Mouse (Mus musculus): Measurements from ENCODE around the gene Fibp.

Gene Fibp

DNA sequence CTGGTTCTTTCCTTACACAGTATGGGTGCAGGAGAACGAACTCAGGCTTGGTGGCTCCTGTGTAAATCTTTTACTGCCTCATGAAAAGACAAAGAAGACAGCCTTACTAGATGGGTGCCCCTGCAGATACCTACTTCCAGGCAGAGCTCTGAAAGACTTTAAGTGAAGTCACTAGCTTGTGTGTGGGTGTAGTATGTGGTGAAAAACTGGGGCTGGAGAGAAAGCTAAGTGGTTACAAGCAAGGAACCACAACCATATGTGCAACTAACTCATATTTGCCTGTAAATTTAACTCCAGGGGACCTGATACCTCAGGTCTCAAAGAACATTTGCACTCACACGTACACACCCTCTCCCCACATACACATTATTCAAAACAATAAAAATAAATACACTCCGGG is 519 bp upstream of the Fibp start:
- in situ Hi-C loops (cut with MboI; ENCODE audit: unreplicated experiment in 2 of 2) = no loop called here

DNA sequence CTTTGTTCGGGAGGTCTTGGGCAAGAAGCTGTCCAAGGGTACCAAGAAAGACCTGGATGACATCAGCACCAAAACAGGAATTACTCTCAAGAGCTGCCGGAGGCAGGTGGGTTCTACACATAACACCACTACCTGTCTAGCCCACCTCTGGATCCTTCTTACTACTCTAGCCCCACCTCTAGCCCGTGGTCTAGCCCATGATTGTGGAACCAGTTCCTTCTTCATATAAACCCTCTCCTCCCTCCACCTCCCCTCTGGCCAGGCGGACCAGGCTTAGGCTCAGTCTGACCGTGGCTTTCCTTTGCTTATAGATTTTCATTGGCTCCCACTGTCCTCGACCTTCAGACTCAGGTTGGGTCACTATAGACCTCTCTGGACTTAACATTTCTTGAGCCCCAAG is 996 bp downstream of the Fibp start:
- in situ Hi-C loops (cut with MboI; ENCODE audit: unreplicated experiment in 2 of 2) = no loop called here

DNA sequence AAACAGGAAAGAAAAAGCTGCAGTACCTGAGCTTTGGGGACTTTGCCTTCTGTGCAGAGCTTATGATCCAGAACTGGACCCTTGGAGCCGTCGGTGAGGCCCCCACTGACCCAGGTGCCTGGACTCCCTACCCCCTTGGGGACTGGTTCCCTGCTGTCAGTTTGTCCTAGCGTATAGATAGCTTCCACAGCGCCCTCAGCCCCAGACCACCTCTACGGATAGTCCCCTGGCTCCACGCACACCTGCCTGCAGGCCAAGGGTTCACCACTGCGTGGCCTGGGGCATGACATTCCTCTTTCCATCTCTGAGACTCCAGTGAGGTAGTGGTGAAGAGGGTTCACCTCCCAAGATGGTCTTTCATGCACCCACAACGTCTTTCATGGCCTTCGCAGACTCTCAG is 2.8 kb downstream of the Fibp start:
- in situ Hi-C loops (cut with MboI; ENCODE audit: unreplicated experiment in 2 of 2) = no loop called here

DNA sequence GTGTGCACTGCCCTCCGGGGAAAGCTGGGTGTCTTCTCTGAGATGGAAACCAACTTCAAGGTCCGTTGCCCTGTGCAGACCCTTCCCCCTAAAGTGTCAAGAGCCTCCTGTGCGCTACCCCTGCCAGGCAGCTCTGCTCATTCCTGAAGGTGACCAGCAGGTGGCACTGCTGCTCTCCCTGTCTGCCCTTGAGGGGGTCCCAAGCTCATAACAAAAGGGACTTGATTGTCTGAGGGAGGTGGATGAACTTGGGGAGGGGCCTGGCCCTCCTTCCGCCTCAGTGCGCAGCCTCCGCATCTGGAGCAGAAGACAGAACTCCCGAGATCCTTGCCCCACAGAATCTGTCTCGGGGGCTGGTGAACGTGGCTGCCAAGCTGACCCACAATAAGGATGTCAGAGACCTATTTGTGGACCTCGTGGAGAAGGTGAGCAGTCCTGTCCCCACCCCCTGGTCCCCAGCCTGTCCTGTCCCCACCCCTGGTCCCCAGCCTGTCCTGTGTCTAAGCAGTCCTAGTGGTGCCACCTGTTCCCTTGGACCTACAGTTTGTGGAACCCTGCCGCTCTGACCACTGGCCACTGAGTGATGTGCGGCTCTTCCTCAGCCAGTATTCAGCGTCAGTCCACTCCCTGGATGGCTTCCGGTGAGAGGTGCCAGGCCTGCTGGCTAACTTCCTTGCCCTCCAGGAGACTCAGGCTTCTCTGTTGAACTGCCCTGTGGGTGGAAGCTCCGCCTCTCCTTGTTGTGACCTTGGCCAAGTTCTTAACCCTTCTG is 3.6 kb downstream of the Fibp start:
- in situ Hi-C loops (cut with MboI; ENCODE audit: unreplicated experiment in 2 of 2) = no loop called here

DNA sequence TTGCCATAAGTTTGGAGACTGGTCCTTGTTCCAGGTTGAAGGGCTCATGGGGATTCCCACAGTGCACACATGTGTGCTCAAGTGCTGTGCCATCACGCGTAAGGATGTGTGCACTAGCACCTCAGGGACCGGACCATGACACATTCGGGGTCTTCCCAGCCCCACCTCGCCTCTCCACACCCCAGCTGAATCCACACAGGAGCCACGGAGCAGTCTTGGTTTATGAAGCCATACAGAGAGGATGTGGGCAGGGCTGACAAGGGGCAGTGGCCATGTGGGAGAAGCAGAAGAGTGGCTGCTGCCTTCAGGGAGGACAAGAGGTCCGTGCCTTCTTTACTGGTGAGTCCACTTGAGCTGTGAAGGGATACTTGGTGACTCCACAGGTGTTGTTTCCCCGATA is 4.6 kb downstream of the Fibp start:
- in situ Hi-C loops (cut with MboI; ENCODE audit: unreplicated experiment in 2 of 2) = no loop called here

DNA sequence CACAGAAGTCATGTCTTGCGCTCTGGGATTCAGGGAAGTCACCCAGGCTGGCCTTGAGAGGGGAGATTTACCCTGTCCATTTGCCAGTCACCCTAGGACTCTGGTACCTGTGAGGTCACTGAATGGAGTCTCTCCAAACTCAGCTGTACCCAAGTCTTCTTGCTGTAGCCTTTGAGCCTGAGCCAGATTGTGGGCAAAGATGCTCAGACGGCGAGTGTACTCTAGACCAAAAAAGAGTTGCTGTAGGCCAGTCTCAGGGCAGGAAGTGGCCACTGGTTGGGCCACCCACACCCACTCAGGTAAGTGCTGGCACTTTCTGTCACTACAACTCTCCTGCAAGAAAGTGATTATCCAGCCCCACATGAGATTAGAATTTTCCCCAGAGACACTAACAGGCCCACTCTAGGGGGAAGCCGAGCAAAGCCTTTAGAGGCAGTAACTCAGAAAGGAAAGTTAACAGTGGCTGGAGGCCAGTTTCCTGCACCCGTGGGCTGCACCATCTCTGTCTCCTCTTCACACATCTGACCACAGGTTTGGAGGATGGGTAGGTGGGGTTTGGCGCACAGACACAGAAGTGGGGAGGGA is 6.6 kb downstream of the Fibp start:
- in situ Hi-C loops (cut with MboI; ENCODE audit: unreplicated experiment in 2 of 2) = no loop called here

DNA sequence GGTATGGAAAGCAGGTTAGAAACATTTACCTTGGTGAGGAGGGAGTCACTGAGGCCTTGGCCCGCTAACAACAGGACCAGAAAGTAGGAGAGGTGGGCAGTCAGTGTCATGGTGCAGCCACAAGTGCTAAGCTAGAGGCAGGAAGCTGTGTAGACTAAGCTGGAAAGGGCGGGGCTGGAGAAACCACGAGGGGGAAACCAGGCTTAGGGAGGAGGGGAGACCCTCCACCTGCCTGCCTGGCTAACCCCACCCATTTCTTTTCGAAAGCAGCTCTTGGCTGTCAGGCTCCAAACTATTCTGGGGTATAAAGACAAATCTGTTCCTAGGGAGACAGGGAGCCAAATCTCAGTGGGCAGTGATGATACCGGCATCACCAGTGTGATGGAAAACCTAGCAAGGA is 8.0 kb downstream of the Fibp start, which contains the start of gene Ctsw:
Gene Ctsw, minus strand, starts transcription at position 134 of the 400 bp plus-strand sequence.
- in situ Hi-C loops (cut with MboI; ENCODE audit: unreplicated experiment in 2 of 2) = no loop called here

DNA sequence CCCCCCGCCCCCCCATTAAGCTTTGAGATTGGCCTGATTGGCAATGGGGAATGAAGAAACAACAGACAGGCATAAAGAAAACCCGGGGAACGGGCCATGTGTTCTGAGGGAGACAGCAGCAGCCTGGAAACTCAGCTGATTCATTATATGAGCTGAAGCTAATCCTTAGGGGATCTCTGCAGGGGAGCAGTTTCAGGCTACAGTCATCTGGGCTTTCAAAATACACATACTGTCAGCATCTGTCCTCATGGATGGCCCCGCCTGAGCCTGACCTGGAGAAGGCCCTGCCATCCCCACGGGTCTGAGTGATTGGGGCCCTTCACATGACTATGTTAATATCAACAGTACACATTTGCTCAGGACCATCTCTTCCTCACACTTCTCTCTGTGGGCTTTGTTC is 11.4 kb downstream of the Fibp start:
- in situ Hi-C loops (cut with MboI; ENCODE audit: unreplicated experiment in 2 of 2) = loop anchor here in 1 of 2 experiments (10.0 kb wide), 1 partner anchor 93 kb away; the partner anchor contains the start of genes Ap5b1 and Ovol1

DNA sequence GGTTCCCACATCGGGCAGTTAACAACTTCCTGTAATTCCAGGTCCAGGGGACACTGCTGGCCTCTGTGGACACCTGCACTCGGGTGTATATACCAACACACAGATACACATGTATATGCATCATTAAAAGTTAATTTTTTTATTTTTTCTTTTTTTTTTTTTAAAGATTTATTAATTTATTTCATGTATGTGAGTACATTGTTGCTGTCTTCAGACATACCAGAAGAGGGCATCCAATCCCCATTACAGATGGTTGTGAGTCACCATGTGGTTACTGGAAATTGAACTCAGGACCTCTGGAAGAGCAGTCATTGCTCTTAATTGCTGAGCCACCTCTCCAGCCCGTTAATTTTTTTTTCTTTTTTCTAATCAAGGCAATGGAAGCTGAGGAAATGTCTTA is 12.4 kb downstream of the Fibp start:
- in situ Hi-C loops (cut with MboI; ENCODE audit: unreplicated experiment in 2 of 2) = loop anchor here in 1 of 2 experiments (10.0 kb wide), 1 partner anchor 92 kb away; the partner anchor contains the start of genes Ap5b1 and Ovol1

DNA sequence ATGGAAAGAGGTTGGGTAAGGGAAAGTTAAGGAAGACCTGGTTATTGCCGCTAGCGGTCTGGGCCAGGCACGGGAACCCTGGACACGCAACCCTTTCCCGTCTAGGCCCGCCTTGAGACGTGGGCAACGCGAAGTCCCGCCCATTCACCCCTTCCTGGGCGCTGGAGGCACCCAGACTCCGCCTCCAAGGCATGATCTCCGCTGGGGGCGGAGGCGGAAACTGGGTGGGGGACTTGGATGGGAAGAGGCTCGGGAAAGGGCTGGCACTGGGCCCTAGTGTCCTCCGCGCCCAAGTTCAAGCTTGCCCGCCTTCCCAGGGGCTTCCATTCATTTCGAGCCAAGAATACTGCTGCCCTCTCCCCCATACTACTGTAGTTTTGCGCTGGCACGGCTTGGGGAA is 13.3 kb downstream of the Fibp start, which contains the start of gene Efemp2:
Gene Efemp2, plus strand, starts transcription at position 235 of the 400 bp plus-strand sequence.
- in situ Hi-C loops (cut with MboI; ENCODE audit: unreplicated experiment in 2 of 2) = loop anchor here in 1 of 2 experiments (10.0 kb wide), 1 partner anchor 91 kb away; the partner anchor contains the start of genes Ap5b1 and Ovol1

DNA sequence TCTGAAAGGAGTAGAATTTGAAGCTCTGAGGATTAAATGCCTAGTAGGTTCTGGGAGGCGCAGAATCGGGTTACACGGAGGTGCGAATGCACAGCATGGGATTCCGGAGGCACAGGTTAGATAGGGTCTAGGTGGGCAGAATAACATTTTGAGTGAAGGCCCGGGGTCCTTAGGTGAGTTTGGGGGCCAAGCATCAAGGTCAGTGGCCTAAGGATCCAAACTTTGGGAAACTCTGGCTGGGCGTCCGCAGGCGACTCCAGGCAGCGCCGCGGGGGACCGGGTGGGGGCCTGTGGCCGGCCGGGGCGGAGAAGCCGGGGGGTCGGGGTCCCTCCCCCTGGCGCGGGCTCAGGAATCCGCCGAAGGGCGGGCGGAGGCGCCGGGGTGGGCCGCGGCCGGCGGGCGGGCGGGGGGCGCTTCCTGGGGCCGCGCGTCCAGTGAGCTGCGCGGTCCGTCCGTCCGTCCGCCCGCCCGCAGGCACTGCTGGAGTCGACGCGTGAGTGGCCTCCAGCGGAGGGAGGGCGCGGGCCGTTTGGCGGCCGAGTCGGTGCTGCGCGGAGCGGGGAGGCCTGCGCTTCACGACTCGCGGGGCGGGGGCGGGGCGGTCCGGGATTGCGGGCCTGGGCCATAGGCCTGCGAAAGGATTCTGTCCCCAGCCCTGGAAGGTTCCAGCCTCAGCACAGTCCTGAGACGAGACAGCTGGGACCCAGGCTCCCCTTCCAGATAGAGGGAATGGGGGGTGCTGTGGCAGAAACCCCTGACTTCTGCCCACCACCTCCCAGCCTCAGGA is 14.1 kb downstream of the Fibp start:
- in situ Hi-C loops (cut with MboI; ENCODE audit: unreplicated experiment in 2 of 2) = loop anchor here in 1 of 2 experiments (10.0 kb wide), 1 partner anchor 90 kb away; the partner anchor contains the start of genes Ap5b1 and Ovol1

DNA sequence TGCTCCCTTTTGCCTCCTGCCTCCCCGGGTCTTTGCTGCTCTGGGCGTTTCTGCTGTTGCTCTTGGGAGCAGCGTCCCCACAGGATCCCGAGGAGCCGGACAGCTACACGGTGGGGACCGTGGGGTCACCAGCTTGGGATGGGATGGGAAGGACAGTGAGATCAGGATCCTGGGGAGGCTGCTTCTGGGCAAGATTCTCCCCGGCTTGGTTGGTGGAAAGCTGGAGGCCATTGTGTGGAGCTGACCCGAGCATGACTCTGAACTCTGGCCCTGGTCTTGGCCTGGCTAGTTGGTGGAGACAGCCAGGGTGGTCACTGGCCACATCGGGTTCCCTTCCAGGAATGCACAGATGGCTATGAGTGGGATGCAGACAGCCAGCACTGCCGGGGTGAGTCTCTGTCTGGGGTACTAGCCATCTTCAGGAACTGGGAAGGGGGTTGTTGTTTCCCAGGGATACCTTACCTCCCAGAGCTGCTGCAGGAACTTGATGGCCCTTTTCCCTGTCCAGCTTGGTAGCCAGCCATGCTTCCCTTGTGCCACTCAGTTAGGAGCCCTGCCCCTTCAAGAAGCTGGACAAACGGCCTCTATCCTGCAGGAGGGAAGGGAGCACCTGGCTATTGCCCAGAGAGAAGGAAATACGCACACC is 14.8 kb downstream of the Fibp start:
- in situ Hi-C loops (cut with MboI; ENCODE audit: unreplicated experiment in 2 of 2) = loop anchor here in 1 of 2 experiments (10.0 kb wide), 1 partner anchor 90 kb away; the partner anchor contains the start of genes Ap5b1 and Ovol1

DNA sequence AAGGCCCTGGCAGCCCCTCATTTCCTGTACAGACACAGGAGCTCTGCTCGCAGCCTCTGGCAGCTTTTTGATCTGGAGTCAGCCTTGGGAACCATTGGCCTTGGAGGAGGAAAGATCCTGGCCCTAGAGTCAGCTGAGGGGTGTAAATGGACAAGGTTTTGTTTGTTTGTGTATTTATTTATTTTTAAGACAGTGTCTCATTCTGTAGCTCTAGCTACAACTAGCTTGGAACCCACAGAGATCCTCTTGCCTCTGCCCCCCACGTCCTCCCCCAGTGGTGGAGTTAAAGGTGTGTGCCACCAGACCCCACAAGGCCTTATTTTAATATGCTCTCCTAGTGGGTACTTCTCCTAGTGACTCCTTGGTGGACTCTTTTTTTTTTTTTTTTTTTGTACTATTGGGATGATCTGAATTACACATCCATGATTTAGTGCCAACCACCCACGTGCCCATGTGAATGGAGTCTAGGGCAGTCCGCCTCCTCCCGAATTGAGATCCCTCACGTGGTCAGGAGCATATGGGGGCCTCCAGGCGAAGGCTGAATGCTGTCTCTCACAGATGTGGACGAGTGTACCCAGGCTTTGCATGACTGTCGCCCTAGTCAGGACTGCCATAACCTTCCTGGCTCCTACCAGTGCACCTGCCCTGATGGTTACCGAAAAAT is 16.7 kb downstream of the Fibp start:
- in situ Hi-C loops (cut with MboI; ENCODE audit: unreplicated experiment in 2 of 2) = loop anchor here in 1 of 2 experiments (10.0 kb wide), 1 partner anchor 88 kb away; the partner anchor contains the start of genes Ap5b1 and Ovol1

DNA sequence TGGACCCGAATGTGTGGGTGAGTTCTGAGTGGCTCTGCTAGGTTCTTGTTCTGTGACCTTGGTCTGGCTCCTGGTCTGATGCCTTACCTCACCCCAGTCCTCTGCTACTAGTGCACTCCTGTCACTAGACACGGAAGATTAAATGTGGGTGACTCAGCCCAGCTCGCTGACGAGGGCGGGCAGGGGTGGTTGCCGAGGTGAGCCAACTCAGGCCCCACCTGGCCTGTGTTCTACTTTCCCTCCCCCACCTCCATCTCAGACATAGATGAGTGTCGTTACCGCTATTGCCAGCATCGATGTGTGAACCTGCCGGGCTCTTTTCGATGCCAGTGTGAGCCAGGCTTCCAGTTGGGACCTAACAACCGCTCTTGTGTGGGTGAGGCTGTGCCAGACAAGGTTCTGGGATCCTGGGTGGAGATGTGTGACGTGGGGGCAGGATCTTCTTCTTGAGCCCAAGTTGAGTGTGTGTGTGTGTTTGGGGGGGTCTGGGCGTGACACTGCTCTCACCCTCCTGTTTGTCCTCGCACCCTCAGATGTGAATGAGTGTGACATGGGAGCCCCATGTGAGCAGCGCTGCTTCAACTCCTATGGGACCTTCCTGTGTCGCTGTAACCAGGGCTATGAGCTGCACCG is 17.4 kb downstream of the Fibp start:
- in situ Hi-C loops (cut with MboI; ENCODE audit: unreplicated experiment in 2 of 2) = loop anchor here in 1 of 2 experiments (10.0 kb wide), 1 partner anchor 87 kb away; the partner anchor contains the start of genes Ap5b1 and Ovol1

DNA sequence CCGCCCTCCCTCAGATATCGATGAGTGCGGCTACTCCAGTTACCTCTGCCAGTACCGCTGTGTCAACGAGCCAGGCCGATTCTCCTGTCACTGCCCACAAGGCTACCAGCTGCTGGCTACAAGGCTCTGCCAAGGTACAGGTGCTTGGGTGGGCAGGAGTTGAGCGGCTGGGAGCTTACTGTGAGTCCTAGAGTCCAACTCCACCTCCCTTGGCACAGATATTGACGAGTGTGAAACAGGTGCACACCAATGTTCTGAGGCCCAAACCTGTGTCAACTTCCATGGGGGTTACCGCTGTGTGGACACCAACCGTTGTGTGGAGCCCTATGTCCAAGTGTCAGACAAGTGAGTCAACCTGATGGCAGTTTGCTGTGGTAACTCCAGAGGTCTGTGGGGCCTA is 19.6 kb downstream of the Fibp start:
- in situ Hi-C loops (cut with MboI; ENCODE audit: unreplicated experiment in 2 of 2) = no loop called here

DNA sequence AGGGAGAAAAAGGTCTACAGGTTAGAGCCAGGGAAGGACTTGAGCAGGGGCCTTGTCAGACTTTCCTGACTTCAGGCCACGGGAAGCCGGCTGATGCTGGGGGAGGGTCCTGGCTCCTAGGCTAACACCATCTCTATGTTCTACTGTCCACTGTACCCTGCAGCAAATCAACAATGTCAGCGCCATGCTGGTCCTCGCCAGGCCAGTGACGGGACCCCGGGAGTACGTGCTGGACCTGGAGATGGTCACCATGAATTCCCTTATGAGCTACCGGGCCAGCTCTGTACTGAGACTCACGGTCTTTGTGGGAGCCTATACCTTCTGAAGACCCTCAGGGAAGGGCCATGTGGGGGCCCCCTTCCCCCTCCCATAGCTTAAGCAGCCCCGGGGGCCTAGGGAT is 21.0 kb downstream of the Fibp start:
- in situ Hi-C loops (cut with MboI; ENCODE audit: unreplicated experiment in 2 of 2) = no loop called here

DNA sequence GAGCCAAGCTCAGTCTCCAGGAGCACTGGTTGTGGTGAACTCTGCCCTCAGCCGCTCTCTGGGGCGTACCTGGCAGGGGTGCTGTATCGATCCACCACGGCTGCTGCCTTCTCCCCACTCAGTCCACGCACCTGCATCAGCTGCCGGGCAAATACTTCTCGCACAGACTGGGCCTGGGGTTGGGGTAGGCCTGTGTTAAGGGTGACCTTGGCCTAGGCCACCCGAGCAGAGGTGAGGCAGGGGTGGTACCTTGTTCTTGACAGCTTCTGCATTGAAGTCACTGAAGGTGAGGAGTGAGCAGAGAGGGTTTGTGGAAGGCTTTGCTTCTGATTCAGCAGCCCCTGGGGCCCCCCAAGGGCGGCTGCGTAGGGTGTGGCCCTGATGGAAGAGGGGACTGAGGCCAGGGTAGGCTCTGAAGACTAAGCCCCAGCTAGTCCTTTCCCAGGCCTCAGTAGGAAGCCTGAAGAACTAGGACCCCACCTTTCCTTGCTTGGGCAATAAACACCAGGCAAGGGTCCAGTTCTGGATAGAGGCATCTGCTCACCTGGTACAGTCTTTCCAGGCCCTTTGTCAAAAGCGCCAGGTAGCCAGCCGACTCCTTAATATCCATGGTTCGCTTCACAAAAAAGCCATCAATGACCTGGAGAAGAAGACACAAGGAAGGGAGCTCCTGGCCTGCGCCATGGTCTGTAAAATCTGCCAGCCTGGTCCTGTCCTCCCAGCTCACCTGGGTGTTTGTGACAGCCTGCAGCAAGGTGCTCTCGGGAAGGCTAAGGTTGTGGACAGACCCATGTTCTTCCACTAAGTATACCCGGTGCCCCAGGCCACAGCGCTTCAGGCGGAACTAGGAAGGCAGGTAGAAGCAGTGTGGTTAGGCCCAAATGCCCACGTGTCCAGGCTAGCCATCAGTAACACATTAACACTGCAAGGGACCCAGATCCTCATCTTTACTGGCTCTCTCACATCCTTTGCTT is 23.3 kb downstream of the Fibp start:
- in situ Hi-C loops (cut with MboI; ENCODE audit: unreplicated experiment in 2 of 2) = no loop called here

DNA sequence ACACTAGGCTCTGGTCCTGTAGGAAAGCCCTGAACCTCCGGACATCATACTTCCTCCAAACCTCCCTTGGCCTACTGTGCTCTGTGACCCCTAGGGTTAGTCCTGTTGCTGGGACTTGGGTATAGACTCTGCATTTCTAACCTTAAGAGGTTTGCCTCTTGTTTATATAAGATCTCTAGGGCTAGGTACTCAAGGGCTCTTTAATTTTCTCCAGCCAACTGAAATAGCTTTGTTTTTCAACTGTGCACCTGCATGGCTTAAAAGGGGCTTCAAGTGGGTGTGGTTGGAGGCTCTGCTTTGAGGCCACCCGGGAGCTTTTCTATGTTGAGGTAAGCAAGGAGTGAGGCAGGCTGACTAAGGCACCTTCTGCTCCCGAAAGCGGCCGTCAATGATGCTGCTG is 24.1 kb downstream of the Fibp start:
- in situ Hi-C loops (cut with MboI; ENCODE audit: unreplicated experiment in 2 of 2) = no loop called here
